Comparison of ENCODE assay signal across 1 mouse cellular context in the genomic region with DNA sequence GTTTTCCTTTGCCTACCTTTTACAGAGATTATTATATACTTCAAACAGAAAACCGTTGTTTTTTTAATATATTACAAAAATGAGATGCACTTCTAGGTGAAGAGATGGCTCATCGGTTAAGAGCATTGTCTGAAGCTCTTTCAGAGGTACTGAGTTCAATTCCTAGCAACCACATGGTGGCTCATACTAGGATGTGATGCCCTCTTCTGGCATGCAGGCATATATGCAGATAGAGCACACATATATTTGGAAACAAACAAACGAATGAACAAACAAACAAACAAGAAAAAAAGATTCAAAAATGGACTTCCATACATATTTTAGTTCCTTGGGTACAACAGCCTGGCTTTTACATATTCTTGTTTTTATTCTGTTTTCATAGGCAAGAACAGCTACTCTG.
TF ChIP-seq lines count a peak whose summit lies in the region.

No protein-coding gene starts in this region.

TF ChIP-seq in MEL, 35 proteins besides CTCF, POLR2A, EP300 and RAD21 (continued from another document):
- TF ChIP-seq CHD2 (IDR thresholded peaks at IDR 0.05; ENCODE audit: low read length) (no peak), NRF1 (IDR thresholded peaks at IDR 0.05; ENCODE audit: insufficient read depth, low read depth, low read length, poor library complexity, severe bottlenecking) (no peak), POLR2AphosphoS2 (IDR thresholded peaks at IDR 0.05; ENCODE audit: low read length) (no peak)
